Mouse (Mus musculus): Measurements from ENCODE around the gene Zcchc17.

GRCm38 (mm10) chr4:130360238-130360590, 471 bp upstream of the Zcchc17 start:
- TF ChIP-seq CTCF (IDR thresholded peaks at IDR 0.05; ENCODE audit: low read depth) (no peak), EP300 (optimal IDR thresholded peaks at IDR 0.05) (no peak)
